Mouse (Mus musculus): ENCODE measurements around the gene Bcl2l14.

Gene Bcl2l14

GRCm38 (mm10) chr6:134396018-134396417, at the start of gene Bcl2l14:
Gene Bcl2l14, plus strand, starts transcription at chr6:134396318.
- DNase-seq (ENCODE audit: low read depth, low spot score), result no peak

GRCm38 (mm10) chr6:134348526-134349067, 47.5 kb upstream of the Bcl2l14 start:
- DNase-seq (ENCODE audit: low read depth, low spot score), result no peak

- DNase-seq (ENCODE audit: low read depth, low spot score), result no peak
Measured at GRCm38 (mm10) chr6:134352881-134353280, 43.2 kb upstream of the Bcl2l14 start.

GRCm38 (mm10) chr6:134353751-134354150, 42.4 kb upstream of the Bcl2l14 start:
- DNase-seq (ENCODE audit: low read depth, low spot score), result peak; percentile 24

DNA sequence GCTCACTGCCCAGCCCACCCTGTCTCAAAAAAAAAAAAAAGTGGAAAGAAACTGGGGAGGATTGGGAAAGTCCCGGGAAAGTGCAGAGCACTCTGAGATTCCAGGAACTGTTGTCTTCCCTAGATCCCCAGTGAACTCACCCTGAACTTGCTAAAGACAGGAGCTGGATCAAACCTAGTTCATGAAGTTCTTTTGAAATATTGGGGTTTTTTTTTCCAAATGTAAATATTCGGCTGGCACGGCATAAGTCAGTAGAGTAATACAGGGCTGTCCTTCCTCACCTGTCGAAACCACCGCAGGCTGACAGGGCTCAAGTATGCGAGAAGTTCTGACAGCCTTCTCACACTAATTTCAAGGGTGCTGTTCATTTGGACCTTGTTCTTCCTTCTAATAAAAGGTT, 38.5 kb upstream of the Bcl2l14 start:
- no peak for DNase-seq (ENCODE audit: low read depth, low spot score)

DNA sequence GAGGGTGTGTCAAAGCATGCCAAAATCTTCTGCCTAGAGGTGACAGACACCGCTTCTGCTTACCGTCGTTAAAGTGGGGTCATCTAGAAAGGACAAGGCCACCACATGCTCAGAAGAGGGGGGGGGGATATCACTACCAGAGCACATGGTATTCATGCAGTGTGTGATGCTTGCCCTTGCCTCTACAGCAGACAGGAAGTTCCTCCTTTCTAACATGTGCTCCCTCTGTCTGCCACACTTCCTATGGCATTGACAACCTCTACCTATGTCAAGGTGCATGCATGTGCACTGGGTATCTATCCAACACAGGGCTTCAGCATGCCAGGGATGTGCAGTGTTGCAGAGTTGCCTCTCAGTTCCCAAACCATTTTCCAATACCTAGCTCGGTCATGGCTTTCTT, 36.0 kb upstream of the Bcl2l14 start:
- DNase-seq (ENCODE audit: low read depth, low spot score), result no peak

DNA sequence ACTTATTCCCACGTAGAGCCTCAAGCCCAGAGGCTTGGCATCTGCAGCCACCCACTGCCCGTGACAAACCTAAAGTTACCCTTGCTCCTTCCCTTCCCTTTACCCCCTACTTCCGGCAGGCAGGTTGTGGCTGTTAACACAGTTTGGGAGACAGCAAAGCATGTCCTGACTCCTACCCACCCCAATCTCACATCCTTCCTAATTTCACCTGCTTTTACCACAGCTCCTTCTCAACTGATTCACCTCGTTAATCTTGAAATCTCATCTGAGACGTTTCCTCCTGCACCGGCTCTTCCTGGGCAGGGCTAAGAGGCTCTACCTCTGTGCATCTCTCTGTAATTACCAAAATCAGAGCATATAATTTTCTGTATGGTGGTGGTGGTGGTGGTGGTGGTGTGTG, 31.5 kb upstream of the Bcl2l14 start:
- DNase-seq (ENCODE audit: low read depth, low spot score), result no peak

GRCm38 (mm10) chr6:134365952-134366351, 30.2 kb upstream of the Bcl2l14 start:
- DNase-seq (ENCODE audit: low read depth, low spot score), result peak; percentile 18

GRCm38 (mm10) chr6:134366366-134367351, 29.5 kb upstream of the Bcl2l14 start:
- DNase-seq (ENCODE audit: low read depth, low spot score), result peak; percentile 5

GRCm38 (mm10) chr6:134367366-134368281, 28.5 kb upstream of the Bcl2l14 start:
- DNase-seq (ENCODE audit: low read depth, low spot score), result no peak

DNA sequence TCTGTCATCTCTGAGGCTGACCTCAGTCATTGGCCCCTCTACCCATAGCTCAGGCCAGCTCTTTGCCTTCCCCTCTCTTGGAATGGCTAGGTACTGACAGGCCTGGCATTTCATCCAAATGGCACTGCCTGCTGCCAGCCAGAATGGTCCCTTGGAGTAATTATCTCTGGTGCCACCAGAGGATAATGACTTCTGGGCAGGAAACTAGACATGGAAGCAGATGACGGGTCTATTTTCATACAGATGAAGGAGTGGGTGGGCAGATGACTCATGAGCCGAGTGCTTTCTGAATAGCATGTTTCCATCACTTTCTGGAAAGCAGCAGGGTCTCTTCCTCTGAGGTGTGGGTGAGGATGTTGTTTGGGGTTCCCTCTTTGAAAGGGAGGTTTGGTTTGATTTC, 23.2 kb upstream of the Bcl2l14 start:
- no peak for DNase-seq (ENCODE audit: low read depth, low spot score)

- DNase-seq (ENCODE audit: low read depth, low spot score), result no peak
Measured at GRCm38 (mm10) chr6:134377201-134377600, 18.9 kb upstream of the Bcl2l14 start.

DNA sequence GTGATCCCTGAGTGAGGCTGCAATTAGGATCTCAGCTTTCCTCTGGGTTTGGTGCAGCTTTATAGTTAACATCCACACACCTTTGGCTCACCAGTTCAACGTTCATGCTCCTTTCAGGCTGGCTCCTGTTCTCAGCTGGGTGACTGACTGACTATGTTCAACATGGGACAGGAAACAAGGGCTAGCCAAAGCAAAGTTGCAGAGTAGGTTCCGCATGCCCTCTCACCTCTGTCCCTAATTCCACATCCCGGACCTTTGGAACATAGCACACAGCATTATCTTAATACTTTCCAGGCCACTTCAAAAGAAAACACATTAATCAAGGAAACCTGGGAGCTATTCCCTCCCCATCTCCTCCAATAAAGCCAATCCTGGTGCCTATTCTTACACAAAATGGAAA, 18.3 kb upstream of the Bcl2l14 start:
- no peak for DNase-seq (ENCODE audit: low read depth, low spot score)

GRCm38 (mm10) chr6:134381462-134381861, 14.7 kb upstream of the Bcl2l14 start:
- no peak for DNase-seq (ENCODE audit: low read depth, low spot score)

- no peak for DNase-seq (ENCODE audit: low read depth, low spot score)
Measured at GRCm38 (mm10) chr6:134385931-134386330, 10.2 kb upstream of the Bcl2l14 start.

GRCm38 (mm10) chr6:134387396-134387795, 8.7 kb upstream of the Bcl2l14 start:
- DNase-seq (ENCODE audit: low read depth, low spot score), result no peak

GRCm38 (mm10) chr6:134388424-134389110, 7.6 kb upstream of the Bcl2l14 start:
- DNase-seq (ENCODE audit: low read depth, low spot score), result no peak

GRCm38 (mm10) chr6:134389248-134389891, 6.7 kb upstream of the Bcl2l14 start:
- DNase-seq (ENCODE audit: low read depth, low spot score), result peak; percentile 34

GRCm38 (mm10) chr6:134389917-134390316, 6.2 kb upstream of the Bcl2l14 start:
- DNase-seq (ENCODE audit: low read depth, low spot score), result no peak

- no peak for DNase-seq (ENCODE audit: low read depth, low spot score)
Measured at GRCm38 (mm10) chr6:134390837-134391236, 5.3 kb upstream of the Bcl2l14 start.
